Mouse (Mus musculus) CD4-positive helper T cell, adult 2 months (primary cell): ENCODE measurements at regions not wholly inside any gene's neighbourhood (a gene's known extent, or its start where the extent isn't known, plus 50 kb on each side); places are given as distances from the start of the nearest gene placed in this dataset.

ENCODE experiments used
- DNase-seq: peaks from one replicate; pipeline ENCODE4 v3.0.0-alpha.2; 2012; ENCODE audit warnings: low read depth, missing footprints, low spot score

DNA sequence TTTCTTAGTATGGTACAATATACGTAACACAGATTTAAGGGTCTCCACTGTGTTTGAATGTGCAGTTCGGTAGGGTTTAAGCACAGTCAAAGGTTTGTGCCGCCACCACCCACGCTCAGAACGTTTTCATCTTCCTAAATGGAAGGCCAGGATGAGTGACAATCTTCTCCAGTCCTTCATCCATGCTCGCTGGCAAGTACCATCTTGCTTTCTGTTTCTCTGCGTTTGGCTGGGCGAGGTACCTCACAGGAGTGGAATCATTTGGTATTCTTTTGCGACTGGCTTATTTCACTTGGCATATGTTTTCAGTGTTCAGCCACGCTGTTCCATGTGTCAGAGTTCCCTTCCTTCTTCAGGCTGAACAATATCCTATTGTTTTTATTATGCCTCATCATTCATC lies 342.3 kb downstream of the Pax1 start:
- DNase-seq, result no peak

DNA sequence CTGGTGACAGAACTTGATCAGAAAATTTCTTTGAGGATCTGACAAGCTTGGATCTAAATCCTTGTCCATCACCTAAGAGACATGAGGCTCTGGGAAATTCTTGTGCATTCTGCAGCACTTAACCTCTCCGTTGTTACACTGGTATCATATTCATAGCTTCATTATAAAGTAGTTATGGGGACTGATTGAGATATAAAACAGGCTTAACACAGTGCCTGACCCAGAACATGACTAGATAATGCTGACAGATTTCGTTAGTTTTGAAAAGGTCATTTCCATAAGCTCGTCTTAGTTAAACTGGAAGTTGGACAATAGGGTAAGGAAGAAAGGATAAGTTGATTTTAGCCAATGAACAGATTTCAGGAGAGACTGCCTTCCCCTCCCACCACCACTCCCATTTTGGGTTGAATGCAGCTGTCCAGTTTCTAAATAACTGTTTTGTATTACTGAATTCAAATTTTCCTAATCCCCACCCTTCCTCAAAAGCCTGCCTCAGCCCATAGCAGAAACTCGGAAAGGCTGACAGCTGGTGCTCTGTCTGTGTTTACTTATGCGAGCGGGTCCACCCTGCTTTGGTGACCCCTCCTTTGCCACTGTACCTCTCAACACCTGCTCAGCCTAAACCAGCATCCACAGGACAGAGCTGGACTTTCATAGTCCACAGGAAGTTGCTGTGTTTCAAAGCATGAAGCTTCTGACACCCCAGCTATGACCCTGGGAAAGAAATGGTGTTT lies 340.8 kb downstream of the Pax1 start:
- DNase-seq, result no peak

DNA sequence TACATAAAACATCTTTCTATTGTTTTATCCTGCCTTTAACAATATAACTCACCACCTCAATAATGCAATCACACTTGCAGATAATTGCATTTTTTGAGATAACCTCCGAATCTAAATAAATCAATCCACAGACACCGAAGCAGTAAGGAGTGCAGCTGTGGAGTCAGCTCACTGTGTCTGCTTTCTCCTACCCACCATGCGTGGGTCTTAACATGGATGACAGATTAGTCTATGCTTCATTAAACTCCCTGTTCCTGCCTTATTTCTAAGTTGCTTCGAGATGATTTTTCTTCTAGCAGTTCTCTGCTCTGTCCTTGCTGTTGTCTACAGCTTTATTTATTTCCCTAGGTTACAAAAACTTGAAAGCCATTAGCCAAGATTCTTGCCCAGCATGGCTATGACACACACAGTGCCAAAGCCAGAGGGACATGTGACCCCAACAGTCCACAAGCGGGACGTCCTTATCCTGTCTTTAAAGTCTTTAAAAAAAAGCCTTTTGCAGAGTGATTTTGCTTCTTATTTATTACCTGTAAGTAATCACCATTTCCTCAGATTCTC lies 337.9 kb downstream of the Pax1 start:
- no peak for DNase-seq

DNA sequence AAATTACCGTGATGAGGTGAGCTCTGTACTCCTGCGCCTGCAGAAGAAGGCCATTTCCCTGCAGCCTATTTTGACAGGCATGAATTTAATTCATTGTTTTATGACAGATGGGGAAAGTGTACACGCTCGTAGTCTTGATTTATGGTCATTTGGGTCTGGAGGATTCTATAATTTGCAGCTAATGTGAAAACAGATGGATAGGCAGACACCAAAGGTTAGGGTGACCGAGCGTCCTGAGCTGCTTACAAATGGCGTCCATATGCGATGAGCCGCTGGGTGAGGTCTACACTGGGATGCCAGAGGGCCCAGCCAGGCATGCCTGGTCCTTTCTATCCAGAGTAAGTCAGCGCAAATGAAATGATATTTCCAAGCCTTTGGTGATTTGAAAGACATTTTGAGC lies 330.2 kb downstream of the Pax1 start:
- no peak for DNase-seq

DNA sequence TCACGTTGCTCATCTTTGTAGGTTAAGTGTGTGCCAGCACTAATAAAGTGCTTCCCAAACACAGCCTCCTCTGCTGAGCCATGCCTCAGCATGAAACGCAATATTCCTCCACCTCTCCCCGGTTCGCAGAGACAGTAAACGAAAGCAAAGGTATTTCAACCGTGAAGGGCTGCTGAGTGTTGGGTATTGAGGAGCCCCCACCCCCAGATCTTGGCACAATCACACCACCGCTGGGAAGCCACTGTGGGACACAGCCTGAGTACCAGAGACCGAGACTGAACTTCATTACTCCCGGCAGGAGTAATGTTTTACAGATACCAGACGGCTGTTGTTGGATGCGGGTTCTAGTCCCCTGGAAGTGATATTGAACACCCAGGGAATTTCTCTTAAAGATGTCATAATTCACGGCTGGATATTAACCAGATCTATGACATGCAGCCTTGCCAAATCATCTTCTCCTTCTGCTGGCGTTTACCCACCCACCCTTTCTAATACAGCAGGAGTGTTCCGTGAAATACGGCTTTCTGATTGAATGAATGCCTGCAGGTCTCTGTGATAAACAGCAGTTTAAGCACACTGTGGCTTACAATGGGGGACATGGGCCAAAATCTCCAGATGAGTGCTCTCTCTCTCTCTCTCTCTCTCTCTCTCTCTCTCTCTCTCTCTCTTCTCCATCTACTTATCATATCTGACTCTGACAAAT lies 328.9 kb downstream of the Pax1 start:
- no peak for DNase-seq

DNA sequence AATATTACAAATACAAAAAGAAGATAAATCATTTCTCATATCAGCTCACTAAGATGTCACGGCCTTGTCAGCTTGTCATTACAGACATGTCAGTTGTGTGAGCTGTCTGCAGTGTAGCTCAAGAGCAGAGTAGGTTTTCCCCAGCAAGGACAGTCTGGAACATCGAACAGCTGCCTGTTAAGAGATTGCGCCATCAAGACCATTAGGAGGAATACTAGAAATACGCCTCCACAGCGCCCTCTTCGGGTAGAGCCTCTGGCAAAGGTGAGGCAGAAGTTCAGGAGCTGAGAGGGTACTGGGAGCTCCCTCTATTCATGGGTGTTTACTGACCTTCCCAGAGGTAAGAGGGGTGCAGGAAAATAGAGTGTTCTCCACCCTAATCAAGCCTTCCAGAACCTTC lies 327.0 kb downstream of the Pax1 start:
- no peak for DNase-seq

DNA sequence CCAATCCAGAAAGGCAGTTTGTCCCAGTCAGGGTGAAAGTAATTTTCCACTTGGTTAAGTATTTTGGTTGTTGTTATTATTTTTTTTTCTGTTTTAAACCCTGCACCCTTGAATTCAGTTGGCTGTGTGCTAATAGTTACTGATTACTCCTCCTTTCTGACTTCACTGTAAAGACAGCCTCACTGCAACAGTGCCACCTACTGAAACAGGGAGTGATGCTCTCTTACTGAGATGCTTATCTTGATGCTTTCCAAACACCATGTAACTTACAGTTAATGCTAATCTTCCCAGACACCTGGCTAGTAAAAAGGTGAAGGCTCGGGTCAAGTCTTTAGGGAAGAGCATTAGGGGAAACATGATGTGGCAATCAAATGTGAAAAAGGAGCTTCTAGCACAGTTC lies 294.9 kb downstream of the Pax1 start:
- no peak for DNase-seq

DNA sequence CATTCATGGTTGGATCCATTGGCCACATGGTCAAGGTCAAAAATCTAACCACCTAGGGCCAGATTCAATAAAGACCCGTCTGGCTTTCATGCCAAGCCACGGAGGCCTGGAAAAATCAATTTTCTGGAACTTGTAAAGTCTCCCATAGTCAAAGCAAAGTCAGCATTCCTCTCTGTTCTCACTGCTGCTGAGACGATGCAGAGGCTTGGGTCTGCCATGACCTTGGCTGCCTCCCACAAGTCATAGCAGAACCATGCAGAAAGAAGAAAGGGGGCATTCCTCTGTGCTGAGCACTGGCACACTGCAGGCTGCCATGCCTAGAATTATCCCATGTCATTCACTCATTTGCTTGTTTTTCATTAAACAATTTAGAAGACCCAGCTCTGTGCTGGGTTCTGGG lies 288.5 kb downstream of the Pax1 start:
- DNase-seq, result no peak

DNA sequence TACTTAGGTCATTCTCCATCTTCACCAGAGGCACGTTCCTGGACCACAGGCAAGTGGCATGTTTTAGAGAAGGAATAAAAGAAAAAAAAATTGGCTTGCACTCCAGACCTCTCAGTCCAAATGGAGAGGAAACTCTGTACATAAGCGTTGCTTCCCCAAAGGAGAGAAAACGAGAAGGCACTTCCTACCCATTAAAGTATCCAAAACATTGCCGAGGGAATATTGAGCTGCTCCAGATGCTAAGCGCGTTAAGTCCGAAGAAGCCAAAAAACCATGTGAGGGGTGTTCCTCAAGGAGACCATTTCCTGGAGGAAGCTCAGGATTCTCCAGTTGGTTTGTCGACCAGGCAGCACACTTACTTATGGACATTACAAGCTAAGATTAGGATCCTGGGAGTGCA lies 286.2 kb downstream of the Pax1 start:
- DNase-seq, result no peak

DNA sequence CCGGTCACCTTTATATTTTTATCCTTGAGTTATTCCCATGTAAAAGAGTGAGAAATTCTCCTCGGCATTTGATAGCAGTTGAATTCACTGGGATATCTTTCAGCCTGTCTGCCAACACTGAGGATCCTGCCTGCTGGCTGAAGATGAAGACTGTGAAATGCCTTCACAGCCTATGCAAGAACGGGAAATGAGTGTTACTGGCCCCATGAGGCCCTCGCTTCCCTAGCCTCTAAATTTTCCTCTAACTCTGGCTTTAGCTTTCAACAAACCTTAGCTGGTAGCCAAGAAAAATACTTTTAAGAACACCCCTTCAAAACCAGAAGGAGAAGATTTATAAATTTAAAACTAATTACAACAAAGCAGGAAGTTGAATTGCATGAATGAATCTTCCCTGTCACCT lies 285.8 kb downstream of the Pax1 start:
- DNase-seq, result no peak

DNA sequence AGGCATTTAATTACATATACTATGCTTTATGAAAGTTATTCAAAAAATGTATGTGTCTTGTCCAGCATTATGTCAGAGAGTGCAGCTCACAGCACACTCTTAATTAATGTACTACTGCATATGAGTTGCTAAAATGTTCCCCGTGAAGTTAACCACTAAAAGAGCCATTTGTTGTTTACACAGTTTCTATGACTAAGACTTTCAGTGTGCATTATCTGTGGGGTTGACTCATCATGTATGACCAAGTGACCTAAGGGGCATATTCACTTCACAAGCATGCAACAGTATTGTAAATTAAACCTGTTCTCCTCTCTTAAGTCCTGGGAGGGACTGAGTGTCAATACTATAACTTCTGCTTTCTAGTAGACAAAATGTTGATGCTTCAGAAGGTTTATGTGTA lies 276.2 kb downstream of the Pax1 start:
- DNase-seq, result no peak

DNA sequence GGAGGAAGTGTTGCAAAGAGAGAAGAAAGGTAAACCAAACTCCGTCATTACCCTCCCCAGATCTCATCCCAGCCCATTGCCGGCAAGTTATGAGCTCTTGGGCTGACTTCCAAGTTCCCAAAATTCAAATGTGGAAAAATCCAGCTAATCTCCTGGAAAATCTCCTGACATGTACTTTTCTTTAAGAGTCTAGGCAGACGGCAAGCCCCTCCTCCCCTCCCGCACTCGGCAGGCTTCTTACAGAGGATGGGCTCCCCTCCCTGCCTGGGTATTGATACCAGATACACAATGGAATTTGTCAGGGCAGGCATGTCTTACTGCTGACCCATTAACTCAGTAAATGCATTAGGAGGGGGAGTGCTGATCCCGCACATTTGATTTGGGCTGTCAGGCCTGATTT lies 271.0 kb downstream of the Pax1 start:
- DNase-seq, result no peak

DNA sequence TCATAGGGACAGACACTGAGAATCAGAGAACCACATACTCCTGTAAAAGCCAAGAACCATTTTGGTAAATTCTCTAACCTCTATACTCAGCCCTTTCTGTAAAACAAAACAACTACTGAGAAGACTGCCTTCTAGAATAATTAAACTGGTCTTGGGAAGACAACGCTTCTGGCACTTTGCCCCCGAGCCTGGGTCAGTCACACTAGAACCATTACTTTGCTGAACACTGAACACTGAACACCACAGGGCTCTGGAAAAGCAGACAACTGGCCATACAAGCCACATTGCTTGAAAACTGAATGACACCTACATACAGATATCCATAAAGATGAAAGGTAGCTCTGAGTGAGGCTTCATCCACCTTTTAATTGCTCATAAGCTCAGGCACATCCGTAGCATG lies 268.0 kb downstream of the Pax1 start:
- DNase-seq, result no peak

DNA sequence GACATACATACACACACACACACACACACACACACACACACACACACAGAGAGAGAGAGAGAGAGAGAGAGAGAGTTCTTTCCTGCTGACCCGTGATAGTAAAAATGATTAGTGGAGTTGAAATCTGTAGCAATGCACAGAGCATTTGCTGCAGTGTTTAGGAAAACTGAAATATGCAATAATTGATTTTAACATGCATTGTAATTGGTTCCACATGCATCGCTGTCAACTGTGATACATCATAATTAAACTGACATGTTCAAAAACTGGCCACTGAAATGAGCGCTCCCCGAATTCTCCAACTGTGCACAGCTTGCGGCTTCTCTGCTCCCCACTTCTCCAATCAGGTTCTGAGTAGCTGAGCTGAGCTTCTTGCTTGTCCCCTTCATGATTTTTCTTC lies 265.4 kb downstream of the Pax1 start:
- no peak for DNase-seq

DNA sequence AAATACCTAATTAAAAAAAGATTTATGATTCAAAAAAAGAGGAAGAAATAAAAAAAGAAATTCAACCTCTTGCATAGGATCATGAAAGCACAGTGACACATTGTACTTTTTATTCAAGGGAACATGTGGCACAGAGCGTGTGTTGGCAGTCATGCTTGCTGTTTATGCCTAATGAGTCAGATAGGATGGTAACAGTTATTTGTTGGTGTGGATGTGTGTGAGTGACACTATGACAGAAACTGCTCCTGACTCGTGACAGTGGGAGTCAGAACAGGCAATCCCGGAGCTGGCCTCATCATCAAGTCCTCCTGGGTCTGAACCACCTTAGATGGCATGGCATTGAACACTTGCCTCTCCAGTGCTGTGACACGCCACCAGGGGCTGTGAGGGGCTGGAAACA lies 261.4 kb downstream of the Pax1 start:
- DNase-seq, result no peak

DNA sequence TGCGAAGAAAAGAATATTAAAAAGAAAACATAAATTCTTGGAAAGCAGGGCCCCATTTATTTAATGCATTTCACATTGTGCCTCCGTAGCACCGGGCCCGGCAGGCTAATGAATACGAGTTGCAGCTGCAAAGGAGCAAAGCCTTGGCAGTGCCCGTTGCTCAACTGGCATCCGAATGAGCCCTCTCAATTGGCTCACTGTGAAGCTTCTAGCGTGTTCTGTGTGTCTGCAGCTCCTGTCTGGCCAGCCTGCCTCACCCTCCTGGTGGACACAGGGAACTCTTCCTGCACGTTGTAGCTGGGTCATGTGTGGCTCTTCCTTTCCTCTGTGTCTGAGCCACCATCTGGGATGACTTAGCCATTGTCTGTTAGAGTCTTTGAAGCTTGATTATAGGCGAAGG lies 256.1 kb downstream of the Pax1 start:
- DNase-seq, result no peak

DNA sequence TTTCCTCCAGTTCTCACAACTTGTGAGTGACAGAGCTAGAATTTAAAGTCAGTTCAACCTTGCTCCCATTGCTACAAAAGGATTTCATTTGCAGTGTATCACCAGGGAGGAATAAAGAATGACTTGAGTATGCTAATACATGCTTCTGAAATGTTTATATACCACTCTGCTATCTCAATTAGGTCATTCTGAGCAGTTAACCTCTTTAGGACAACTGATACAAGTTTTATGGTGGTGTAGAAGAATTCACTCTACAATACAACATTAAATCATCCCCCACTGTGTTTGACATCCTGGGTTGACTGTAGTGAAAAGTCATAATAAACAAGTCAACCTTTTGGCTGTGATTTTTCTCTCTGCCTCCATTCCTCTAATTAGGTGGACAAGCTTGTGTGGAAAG lies 248.6 kb downstream of the Pax1 start:
- no peak for DNase-seq

DNA sequence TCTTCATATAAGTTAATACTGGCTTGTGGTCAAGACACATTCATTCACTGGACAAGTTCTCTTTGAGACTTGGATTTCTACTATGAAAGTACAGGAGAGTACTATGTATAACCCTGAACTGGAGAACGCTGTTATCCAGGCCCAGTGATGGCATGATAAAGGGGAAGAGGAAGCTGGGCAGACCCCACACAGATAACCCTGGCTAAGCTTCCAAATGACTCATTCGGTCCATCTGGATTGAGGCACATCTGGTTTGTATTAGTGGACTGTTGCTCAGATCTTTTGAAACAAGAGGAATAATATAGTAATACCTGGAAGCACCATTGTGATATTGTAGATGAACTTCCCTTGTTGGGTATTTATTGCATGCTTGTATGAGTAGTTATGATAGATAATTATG lies 239.9 kb downstream of the Pax1 start:
- DNase-seq, result no peak

DNA sequence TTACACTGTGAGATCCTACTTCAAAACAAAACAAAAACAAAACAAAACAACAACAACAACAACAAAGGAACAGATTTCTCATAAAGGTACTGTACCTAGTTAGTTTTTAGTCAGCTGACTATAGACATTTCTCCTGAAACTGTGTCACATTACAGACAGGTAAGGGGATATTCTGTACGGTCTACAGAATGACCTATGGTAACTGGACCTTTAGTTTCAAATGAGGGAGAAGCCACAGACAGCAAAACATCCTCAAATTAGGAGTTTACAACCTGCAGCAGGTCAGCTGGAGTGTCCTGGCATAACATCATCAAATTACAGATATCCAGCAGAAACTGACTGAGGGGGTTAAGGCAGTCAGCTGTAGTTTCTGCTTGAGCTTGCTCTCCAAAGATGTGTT lies 210.7 kb downstream of the Pax1 start:
- DNase-seq, result no peak

DNA sequence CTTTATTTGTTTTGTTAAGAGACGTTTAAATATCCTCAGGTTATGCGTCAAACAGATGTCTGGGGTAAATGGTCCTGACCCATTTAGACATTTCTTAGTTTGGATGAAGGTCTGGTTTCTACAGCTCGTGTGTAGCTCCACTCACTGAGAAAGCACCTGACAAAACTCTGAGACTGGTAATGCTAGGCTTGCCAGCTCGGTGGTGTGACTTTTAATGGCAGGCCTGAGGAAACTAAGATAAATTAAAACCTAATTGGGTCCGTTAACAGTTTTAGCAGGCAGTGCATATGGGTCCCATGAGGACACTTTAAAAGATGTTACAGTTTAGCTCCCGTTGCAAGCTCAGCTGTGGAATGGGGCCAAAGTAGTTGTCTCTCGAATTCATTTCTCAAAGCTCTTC lies 199.5 kb downstream of the Pax1 start:
- DNase-seq, result no peak

DNA sequence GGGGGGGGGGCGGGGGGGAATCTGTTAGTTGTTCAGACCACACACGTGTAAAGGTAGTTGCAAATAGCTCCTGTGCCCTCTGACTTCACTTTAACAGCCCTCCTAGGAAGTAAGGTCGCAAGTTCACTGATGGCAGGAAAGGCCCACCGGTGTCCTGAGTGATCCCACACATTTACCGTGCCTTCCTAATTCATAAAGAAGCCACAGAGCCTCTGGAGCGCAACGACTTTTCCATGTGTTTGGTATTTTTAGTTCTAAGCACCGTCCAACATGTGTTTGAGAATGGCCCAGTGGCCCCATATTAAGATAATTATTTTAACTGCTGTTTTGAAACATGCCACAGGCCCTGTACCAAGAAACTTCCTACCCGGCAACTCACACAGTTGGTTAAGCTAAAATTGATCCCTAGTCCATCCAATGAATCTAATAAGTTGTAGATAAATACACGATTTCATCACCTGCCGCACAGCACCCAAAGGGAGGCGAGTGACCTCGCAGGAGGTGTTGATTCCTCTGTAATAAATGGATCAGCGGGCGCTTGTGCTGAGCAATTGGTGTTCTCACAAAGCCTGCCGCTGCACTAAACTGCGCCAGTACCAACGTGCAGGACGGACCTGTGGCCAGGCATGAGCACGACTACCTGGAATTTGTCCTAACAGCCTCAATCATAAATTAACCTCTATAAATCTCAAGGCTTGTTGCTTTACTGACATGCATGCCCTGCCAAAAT lies 198.9 kb downstream of the Pax1 start:
- no peak for DNase-seq

DNA sequence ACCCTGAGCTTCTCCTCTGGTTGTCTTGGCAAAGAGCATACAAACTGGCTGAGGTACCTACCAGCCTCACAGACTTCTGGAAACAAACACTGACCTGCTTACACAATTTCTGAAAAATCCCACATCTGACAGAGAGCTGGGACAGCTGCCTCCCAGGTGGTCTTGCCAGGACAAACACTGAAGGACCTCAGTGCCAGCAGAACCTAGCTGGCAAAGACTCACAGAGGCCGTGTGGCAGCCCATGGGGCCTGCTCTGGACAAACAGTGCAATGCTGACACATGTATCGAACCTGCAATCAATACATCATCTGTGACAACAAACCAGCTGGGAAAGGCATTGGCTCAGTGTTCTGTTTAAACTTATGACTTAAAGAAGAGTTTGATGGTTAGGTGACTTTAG lies 167.4 kb downstream of the Pax1 start:
- no peak for DNase-seq

DNA sequence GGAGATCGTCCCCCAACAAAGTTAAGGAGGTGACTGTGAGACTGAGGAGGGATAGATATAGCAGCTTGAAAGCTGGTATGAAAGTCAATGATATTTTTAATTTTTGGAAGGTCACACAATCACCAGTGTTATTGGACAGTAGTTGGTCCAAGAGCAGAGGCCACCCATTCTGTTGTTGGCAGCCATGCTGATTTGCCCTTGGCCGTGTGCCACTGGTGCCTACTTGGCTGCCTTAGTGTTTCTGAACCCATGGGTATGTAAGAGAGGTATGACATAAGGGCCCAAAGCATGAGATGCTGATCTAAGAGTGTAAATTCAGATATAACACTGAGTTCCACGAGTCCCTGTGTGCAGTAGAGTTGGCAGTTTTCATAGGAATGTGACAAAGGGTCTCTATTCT lies 153.7 kb downstream of the Pax1 start:
- DNase-seq, result no peak
